Mouse (Mus musculus) right cerebral cortex, postnatal 4 days (tissue): ENCODE results near the gene Pde4c.

ENCODE experiments used
- DNase-seq: peaks from one replicate; pipeline ENCODE4 v3.0.0-alpha.2; 2022

Gene Pde4c

GRCm38 (mm10) chr8:70725792-70726447 is 2.4 kb downstream of the Pde4c start:
- DNase-seq, result no peak

- DNase-seq, result no peak
Measured at GRCm38 (mm10) chr8:70726721-70727120, 3.2 kb downstream of the Pde4c start.

GRCm38 (mm10) chr8:70729808-70730475 is 6.4 kb downstream of the Pde4c start:
- no peak for DNase-seq

- DNase-seq, result no peak
Measured at GRCm38 (mm10) chr8:70730956-70731355, 7.4 kb downstream of the Pde4c start.

GRCm38 (mm10) chr8:70737705-70738104 is 14.2 kb downstream of the Pde4c start:
- no peak for DNase-seq

GRCm38 (mm10) chr8:70738211-70738610 is 14.7 kb downstream of the Pde4c start:
- no peak for DNase-seq

GRCm38 (mm10) chr8:70741661-70742060 is 18.1 kb downstream of the Pde4c start:
- DNase-seq, result no peak

- DNase-seq, result no peak
Measured at GRCm38 (mm10) chr8:70742176-70742575, 18.7 kb downstream of the Pde4c start.

GRCm38 (mm10) chr8:70742981-70743655 is 19.6 kb downstream of the Pde4c start:
- DNase-seq, result no peak

GRCm38 (mm10) chr8:70743656-70744590 is 20.4 kb downstream of the Pde4c start:
- no peak for DNase-seq

GRCm38 (mm10) chr8:70744806-70745205 is 21.3 kb downstream of the Pde4c start:
- DNase-seq, result no peak

GRCm38 (mm10) chr8:70745691-70746220 is 22.2 kb downstream of the Pde4c start:
- DNase-seq, result no peak

GRCm38 (mm10) chr8:70746676-70747075 is 23.2 kb downstream of the Pde4c start:
- DNase-seq, result no peak

- no peak for DNase-seq
Measured at GRCm38 (mm10) chr8:70747211-70747890, 23.8 kb downstream of the Pde4c start.

- DNase-seq, result no peak
Measured at GRCm38 (mm10) chr8:70748246-70749096, 25.0 kb downstream of the Pde4c start.

- DNase-seq, result no peak
Measured at GRCm38 (mm10) chr8:70749097-70749674, 25.7 kb downstream of the Pde4c start.

GRCm38 (mm10) chr8:70750128-70750680 is 26.7 kb downstream of the Pde4c start:
- no peak for DNase-seq

- DNase-seq, result peak; percentile 88
Measured at GRCm38 (mm10) chr8:70752000-70752764, 28.7 kb downstream of the Pde4c start.

- peak; percentile 64 for DNase-seq
Measured at GRCm38 (mm10) chr8:70753151-70753550, 29.6 kb downstream of the Pde4c start.
